Mouse (Mus musculus): ENCODE data around the gene Dclk1. TPM values are rescaled to one million over a fixed set of nuclear protein-coding genes. Genes with fewer than 3 reads are reported as not detected.
A peak's percentile ranks its signal among the peaks of the same experiment; 100 is the strongest.

The Dclk1 gene
- polyA plus RNA-seq, 1 experiment from 2014 or later, result 232 TPM

GRCm38 (mm10) chr3:55292783-55293430 is 50.7 kb downstream of the Dclk1 start:
- 64% methylated on average over 10 of the region's 10 CpGs for WGBS

GRCm38 (mm10) chr3:55305653-55306052 is 63.5 kb downstream of the Dclk1 start:
- Histone ChIP-seq H3K4me3 (replicated peaks) (no peak overlapping the region), H3K27ac (replicated peaks) (no peak overlapping the region), H3K4me2 (no peak overlapping the region), H3K4me1 (peaks cover 14% of the 10 kb centered on the region), H3K27me3 (replicated peaks) (no peaks in the 10 kb centered on the region), H3K36me3 (no peaks in the 10 kb centered on the region), H3K9me3 (replicated peaks) (no peaks in the 10 kb centered on the region), H3K9ac (replicated peaks) (no peak overlapping the region)
- ATAC-seq (ENCODE audit: low FRiP score), result no peak

More at GRCm38 (mm10) chr3:55292783-55293430, 50.7 kb downstream of the Dclk1 start:
- Histone ChIP-seq H3K36me3 (no peaks in the 10 kb centered on the region), H3K4me2 (no peak overlapping the region), H3K27me3 (replicated peaks) (no peaks in the 10 kb centered on the region), H3K4me1 (peaks cover 22% of the 10 kb centered on the region), H3K4me3 (replicated peaks) (no peak overlapping the region), H3K27ac (replicated peaks) (peak overlapping the region; percentile 2; the same call in 1 of the 2 replicates), H3K9me3 (replicated peaks) (no peaks in the 10 kb centered on the region), H3K9ac (replicated peaks) (no peak overlapping the region)
- no peak for ATAC-seq (ENCODE audit: low FRiP score)

- H3K4me1 ChIP-seq, result peaks cover 14% of the 10 kb centered on the region
- H3K9ac ChIP-seq (replicated peaks), result no peak overlapping the region
- no peaks in the 10 kb centered on the region for H3K9me3 ChIP-seq (replicated peaks)
- H3K4me3 ChIP-seq (replicated peaks), result no peak overlapping the region
- no peak overlapping the region for H3K4me2 ChIP-seq
- H3K27me3 ChIP-seq (replicated peaks), result no peaks in the 10 kb centered on the region
- no peaks in the 10 kb centered on the region for H3K36me3 ChIP-seq
- ATAC-seq (ENCODE audit: low FRiP score), result no peak
- 0 out of 2 replicates have a peak overlapping the region, but pooled peaks have one; percentile 23 for H3K27ac ChIP-seq (replicated peaks)
- 53% methylated on average over 7 of the region's 7 CpGs for whole genome bisulfite sequencing
Measured at GRCm38 (mm10) chr3:55307553-55308177, 65.5 kb downstream of the Dclk1 start.

GRCm38 (mm10) chr3:55309961-55310360 is 67.8 kb downstream of the Dclk1 start:
- H3K9ac ChIP-seq (replicated peaks), result no peak overlapping the region
- no peak overlapping the region for H3K4me2 ChIP-seq
- WGBS, result 69% methylated on average over 8 of the region's 8 CpGs
- no peaks in the 10 kb centered on the region for H3K9me3 ChIP-seq (replicated peaks)
- H3K27ac ChIP-seq (replicated peaks), result no peak overlapping the region
- no peaks in the 10 kb centered on the region for H3K27me3 ChIP-seq (replicated peaks)
- H3K36me3 ChIP-seq, result no peaks in the 10 kb centered on the region
- ATAC-seq (ENCODE audit: low FRiP score), result no peak
- no peak overlapping the region for H3K4me3 ChIP-seq (replicated peaks)
- H3K4me1 ChIP-seq, result peaks cover 14% of the 10 kb centered on the region

GRCm38 (mm10) chr3:55315827-55316226 is 73.7 kb downstream of the Dclk1 start:
- Histone ChIP-seq H3K9me3 (replicated peaks) (no peaks in the 10 kb centered on the region), H3K27me3 (replicated peaks) (no peaks in the 10 kb centered on the region), H3K4me2 (no peak overlapping the region), H3K36me3 (no peaks in the 10 kb centered on the region), H3K4me3 (replicated peaks) (no peak overlapping the region), H3K27ac (replicated peaks) (no peak overlapping the region), H3K9ac (replicated peaks) (no peak overlapping the region), H3K4me1 (no peaks in the 10 kb centered on the region)
- 83% methylated on average over 8 of the region's 8 CpGs for WGBS
- no peak for ATAC-seq (ENCODE audit: low FRiP score)

GRCm38 (mm10) chr3:55318021-55318420 is 75.9 kb downstream of the Dclk1 start:
- Histone ChIP-seq H3K9me3 (replicated peaks) (no peaks in the 10 kb centered on the region), H3K9ac (replicated peaks) (no peak overlapping the region), H3K27ac (replicated peaks) (no peak overlapping the region), H3K36me3 (no peaks in the 10 kb centered on the region), H3K4me3 (replicated peaks) (no peak overlapping the region), H3K27me3 (replicated peaks) (no peaks in the 10 kb centered on the region), H3K4me2 (no peak overlapping the region), H3K4me1 (no peaks in the 10 kb centered on the region)
- no peak for ATAC-seq (ENCODE audit: low FRiP score)
- WGBS, result 49% methylated on average over 1 of the region's 1 CpGs

GRCm38 (mm10) chr3:55320572-55320971 is 78.4 kb downstream of the Dclk1 start:
- Histone ChIP-seq H3K36me3 (no peaks in the 10 kb centered on the region), H3K4me2 (no peak overlapping the region), H3K27me3 (replicated peaks) (no peaks in the 10 kb centered on the region), H3K4me1 (no peaks in the 10 kb centered on the region), H3K9me3 (replicated peaks) (no peaks in the 10 kb centered on the region), H3K9ac (replicated peaks) (no peak overlapping the region), H3K4me3 (replicated peaks) (no peak overlapping the region), H3K27ac (replicated peaks) (no peak overlapping the region)
- ATAC-seq (ENCODE audit: low FRiP score), result no peak
- WGBS, result 95% methylated on average over 3 of the region's 3 CpGs

- Histone ChIP-seq H3K9ac (replicated peaks) (no peak overlapping the region), H3K4me3 (replicated peaks) (no peak overlapping the region), H3K27ac (replicated peaks) (no peak overlapping the region), H3K4me1 (no peaks in the 10 kb centered on the region), H3K36me3 (no peaks in the 10 kb centered on the region), H3K4me2 (no peak overlapping the region), H3K27me3 (replicated peaks) (no peaks in the 10 kb centered on the region), H3K9me3 (replicated peaks) (no peaks in the 10 kb centered on the region)
- 50% methylated on average over 1 of the region's 1 CpGs for WGBS
- ATAC-seq (ENCODE audit: low FRiP score), result no peak
Measured at GRCm38 (mm10) chr3:55324029-55324428, 81.9 kb downstream of the Dclk1 start.

GRCm38 (mm10) chr3:55330496-55330895 is 88.3 kb downstream of the Dclk1 start:
- no peak for ATAC-seq (ENCODE audit: low FRiP score)
- Histone ChIP-seq H3K4me2 (no peak overlapping the region), H3K9ac (replicated peaks) (no peak overlapping the region), H3K4me1 (no peaks in the 10 kb centered on the region), H3K9me3 (replicated peaks) (no peaks in the 10 kb centered on the region), H3K4me3 (replicated peaks) (no peak overlapping the region), H3K36me3 (no peaks in the 10 kb centered on the region), H3K27ac (replicated peaks) (no peak overlapping the region), H3K27me3 (replicated peaks) (no peaks in the 10 kb centered on the region)
- 90% methylated on average over 4 of the region's 4 CpGs for WGBS

GRCm38 (mm10) chr3:55331694-55332093 is 89.5 kb downstream of the Dclk1 start:
- Histone ChIP-seq H3K4me2 (no peak overlapping the region), H3K9ac (replicated peaks) (no peak overlapping the region), H3K36me3 (no peaks in the 10 kb centered on the region), H3K27ac (replicated peaks) (no peak overlapping the region), H3K27me3 (replicated peaks) (no peaks in the 10 kb centered on the region), H3K4me3 (replicated peaks) (no peak overlapping the region), H3K9me3 (replicated peaks) (no peaks in the 10 kb centered on the region), H3K4me1 (no peaks in the 10 kb centered on the region)
- ATAC-seq (ENCODE audit: low FRiP score), result no peak

GRCm38 (mm10) chr3:55333511-55333910 is 91.3 kb downstream of the Dclk1 start:
- H3K36me3 ChIP-seq, result no peaks in the 10 kb centered on the region
- H3K27me3 ChIP-seq (replicated peaks), result no peaks in the 10 kb centered on the region
- WGBS, result 83% methylated on average over 3 of the region's 3 CpGs
- no peaks in the 10 kb centered on the region for H3K9me3 ChIP-seq (replicated peaks)
- no peak overlapping the region for H3K27ac ChIP-seq (replicated peaks)
- H3K4me1 ChIP-seq, result no peaks in the 10 kb centered on the region
- no peak overlapping the region for H3K9ac ChIP-seq (replicated peaks)
- ATAC-seq (ENCODE audit: low FRiP score), result no peak
- no peak overlapping the region for H3K4me2 ChIP-seq
- H3K4me3 ChIP-seq (replicated peaks), result no peak overlapping the region

- H3K27ac ChIP-seq (replicated peaks), result no peak overlapping the region
- 44% methylated on average over 11 of the region's 11 CpGs for WGBS
Measured at GRCm38 (mm10) chr3:55336895-55337294, 94.7 kb downstream of the Dclk1 start.

More at GRCm38 (mm10) chr3:55336895-55337294, 94.7 kb downstream of the Dclk1 start:
- Histone ChIP-seq H3K27me3 (replicated peaks) (no peaks in the 10 kb centered on the region), H3K4me1 (peaks cover 12% of the 10 kb centered on the region), H3K4me3 (replicated peaks) (no peak overlapping the region), H3K9ac (replicated peaks) (no peak overlapping the region), H3K9me3 (replicated peaks) (no peaks in the 10 kb centered on the region), H3K36me3 (no peaks in the 10 kb centered on the region), H3K4me2 (no peak overlapping the region)
- peak; percentile 51; the same call in 1 of the 2 replicates for ATAC-seq (ENCODE audit: low FRiP score)

Data from neural tube, embryonic 15.5 days (tissue).